Mouse (Mus musculus) frontal cortex, postnatal 25 days (tissue): ENCODE results near the gene 6820408C15Rik.

ENCODE experiments used
- DNase-seq, 2 experiments: peaks; one replicate each; pipeline ENCODE4 v3.0.0; 2022; ENCODE audit warnings: low spot score in 2 of 2

6820408C15Rik gene

DNA sequence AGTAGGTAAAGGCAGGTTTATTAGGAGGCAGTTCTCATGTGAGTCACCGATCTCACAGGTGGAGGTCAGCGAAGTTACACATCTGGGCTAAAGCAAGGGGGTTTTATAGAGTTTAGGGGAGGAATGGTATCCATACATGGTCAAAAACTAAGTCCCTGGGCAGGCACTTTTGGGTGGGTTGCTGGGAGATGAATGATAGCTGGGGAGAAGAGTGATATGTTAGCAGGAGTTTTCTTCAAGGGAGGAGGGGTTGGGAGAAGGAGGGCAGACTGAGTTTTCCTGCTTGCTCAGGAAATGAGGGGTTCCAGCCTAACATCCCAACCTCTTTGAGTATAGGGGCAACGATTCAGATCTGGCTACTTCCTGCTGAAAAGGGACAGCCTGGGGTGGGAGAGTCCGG is at the start of gene 6820408C15Rik:
6820408C15Rik (plus strand) TSS at position 301 of the 400 bp plus-strand sequence.
- DNase-seq: no peak

DNA sequence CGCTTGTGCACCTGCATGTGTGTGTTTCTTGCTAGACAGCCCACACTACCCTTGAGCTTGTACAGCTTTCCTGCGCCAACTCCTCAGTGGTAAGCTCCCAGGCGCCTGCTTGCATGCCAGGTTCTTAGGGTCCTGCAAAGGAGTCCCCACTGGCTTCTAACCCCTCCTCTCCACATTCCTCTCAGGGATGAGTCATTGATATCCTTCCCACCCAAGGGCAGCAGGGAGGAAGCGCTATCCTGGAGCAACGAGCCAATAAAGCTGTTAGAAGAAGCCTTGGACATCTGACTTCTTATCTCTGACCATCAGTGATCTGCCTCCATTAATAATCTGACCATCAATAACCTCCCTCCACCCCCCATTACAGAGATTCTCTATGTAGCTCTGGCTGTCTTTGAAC is 47.5 kb upstream of the 6820408C15Rik start:
- DNase-seq: no peak

DNA sequence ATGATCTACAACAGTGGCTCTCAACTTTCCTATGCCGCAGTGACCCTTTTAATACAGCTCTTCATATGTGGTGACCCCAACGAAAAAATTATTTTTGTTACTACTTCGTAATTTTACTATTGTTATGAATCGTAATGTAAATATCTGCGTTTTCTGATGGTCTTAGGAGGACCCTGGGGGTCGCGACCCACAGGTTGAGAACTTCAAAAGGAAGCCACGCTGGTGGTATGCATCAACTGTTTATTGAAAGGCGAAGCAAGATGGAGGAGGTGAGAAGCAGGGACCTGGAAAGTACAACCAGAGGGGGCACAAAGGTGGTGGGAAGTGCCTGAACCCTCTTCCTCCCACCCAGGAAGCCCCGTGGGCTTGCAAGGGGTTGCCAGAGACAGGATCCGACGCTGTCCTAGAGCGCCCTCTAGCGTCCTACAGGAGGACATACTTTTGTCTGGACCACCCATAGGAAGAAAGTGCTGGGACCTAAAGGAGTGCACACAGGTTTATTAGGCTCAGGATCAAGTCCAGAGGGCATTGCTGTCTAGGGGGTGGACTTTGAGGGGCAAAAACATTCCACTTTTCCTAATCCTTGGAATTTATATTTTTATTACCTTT is 46.8 kb upstream of the 6820408C15Rik start:
- no peak for DNase-seq

DNA sequence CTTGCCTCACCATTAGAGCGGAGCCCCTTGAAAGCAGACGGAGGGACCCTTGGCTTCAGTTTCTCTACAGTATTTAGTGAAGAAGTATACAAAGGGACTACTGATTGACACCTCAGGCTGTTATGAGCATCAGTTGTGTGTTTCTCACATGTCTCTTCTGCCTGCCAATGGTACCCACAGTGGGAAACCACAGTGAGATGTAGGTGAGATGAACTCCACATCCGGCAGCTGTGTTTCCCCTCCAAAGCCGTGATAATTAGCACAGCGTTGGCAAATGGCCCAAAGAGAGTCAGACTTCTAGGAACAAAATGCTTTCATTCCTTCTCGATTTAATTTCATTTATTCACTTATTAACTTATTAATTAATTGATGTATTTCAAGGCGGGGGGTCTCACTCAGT is 43.3 kb upstream of the 6820408C15Rik start:
- no peak for DNase-seq

DNA sequence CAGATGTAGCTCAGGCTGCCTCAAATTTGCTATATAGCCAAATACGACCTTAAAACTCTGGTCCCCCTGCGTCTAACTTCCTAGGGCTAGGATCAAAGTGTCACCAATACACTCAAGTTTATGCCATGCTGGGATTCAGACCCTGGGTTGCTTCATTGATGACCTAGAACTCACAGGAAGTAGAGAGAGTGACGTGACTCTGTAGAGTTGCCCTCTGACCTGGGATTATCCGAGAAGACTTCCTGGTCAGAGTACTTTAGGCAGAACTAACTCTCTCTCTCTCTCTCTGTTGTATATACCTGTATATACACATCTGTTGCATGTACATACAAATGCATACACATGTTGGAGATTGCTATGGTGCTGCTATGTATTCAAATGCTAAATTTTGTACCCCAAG is 42.7 kb upstream of the 6820408C15Rik start:
- no peak for DNase-seq

DNA sequence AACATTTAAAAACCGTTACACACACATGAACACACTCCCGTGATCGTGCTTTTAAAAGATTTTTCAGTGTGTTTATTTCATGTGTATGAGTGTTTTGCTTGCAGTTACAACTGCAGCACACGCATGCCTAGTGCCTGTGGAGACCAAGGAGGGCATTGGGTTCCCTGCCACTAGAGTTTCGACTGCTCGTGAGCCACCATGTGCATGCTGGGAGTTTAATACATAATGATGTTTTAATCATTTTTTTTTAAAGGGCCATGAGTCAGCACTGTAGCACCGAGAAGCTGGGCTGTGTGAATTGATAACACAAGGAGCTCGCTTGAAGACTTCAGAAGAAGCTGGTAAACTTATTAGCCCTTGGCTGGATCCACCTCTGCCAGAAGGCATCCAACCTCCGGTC is 41.8 kb upstream of the 6820408C15Rik start:
- no peak for DNase-seq

DNA sequence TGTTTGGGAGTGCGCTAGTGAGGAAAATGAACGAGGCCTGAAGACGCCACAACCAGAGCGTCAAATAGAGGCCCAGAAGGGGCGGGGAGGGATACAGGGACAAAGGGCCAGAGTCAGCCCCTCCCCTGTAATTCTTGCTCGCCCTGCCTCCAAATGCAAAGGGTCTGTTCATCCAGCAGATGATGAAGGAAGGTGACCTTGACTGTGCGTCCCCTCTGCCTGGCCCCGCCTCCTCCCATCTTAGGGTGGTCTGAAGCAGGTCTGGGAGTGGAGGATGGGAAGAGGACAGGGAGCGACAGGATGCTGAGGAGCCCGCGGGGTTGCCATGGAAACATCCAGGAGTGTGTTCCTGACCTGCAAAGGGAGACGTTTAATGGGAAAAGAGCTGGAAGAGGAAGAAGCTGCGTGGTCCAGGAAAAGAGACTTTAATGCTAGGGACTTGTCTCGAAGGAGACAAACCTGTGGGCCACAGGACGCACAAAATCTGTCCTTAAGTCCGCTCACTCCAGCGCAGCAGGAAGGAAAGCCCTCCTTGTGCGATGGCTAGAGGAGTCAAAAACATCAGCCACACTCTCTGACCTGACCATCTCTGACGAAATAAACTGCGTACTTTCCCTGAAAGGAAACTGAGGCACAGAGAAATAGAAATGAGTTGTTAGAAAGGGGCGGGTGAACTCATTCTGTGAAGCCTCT is 39.6 kb upstream of the 6820408C15Rik start:
- no peak for DNase-seq

DNA sequence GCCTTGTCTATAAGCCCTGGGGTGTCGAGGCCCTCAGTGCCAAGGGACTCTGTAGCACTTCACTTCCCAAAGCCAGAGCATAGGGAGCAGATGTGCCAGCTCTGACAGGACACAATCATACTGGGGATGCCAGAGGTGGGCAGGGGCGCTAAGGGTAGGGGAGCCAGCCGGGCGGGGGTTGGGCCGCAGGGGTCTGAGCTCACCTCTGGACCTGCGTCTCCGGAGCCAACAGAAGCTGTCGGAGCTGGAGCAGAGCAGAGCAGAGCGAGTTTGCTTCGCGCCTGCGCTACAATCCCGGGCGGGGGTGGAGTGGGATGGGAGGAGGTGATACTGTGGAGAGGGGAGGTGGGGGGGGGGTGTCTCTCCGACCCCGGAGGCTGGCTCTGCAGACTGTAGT is 39.0 kb upstream of the 6820408C15Rik start, which contains the start of gene Nrsn2:
Nrsn2 (minus strand) TSS at position 294 of the 397 bp plus-strand sequence.
- no peak for DNase-seq

DNA sequence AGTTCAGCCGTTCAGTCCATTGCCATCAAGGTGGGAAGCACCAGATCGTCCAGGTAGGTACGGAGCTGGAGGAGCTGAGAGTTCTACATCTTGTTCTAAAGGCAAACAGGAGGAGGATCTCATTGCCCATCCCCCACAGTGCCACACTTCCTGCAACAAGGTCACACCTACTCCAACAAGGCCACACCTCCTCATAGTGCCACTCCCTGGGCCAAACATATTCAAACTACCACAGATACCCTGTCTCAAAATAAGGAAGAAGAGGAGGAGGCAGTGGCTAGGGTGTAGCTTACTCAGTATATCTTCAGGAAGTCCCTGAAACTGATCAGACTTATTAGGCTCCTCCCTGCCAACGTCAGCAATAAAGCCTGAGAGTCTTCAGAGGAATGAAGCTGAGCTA is 31.2 kb upstream of the 6820408C15Rik start:
- no peak for DNase-seq

DNA sequence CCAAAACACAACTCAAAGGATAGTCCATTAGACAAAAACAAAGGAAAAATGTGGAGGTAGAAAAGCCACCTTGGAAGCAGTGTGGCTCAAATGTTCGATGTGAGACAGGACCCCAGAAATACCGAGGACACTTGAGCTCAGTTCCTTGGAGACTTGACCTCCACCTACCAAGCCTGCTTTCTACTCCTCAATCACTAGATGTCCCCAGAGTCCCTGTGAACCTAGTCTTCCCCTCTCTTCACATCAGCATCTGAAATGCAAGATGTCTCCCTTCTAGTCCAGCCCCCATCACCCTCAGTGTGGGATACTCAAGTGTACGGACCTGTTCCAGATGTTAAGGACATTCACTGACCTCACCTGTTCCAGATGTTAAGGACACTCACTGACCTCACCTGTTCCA is 22.6 kb upstream of the 6820408C15Rik start:
- no peak for DNase-seq

DNA sequence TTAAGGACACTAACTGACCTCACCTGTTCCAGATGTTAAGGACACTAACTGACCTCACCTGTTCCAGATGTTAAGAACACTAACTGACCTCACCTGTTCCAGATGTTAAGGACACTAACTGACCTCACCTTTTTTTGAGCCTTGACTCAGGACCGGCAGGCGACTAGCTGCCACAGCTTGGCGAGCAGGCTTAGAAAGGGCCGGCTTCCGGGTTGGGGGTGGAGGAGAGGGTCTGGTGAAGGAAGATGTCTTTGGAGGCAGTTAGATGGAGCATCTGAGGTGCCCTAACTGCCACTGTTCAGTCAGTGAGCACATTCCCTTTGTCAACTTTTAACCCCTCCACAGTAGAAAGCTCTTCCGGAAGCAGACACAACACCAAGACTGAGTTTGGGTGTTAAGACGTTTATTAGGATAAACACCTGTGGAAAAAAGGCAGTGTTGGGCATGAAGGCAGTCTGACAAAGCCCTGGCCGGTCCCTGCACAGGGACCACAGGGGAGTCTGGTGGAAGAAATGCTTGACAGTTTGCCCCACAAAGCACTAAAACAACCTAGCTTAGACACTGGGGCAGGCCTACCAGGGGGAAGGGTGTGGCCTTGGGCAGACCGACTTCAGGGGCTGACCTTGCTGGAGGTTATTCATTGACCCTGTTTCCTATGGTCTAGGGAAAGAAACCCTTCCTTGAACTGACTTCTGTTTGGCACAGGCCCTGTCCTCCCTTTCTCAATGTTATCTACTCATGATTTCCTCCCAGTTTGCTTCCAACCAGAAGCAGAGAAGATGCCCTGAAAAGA is 22.0 kb upstream of the 6820408C15Rik start:
- no peak for DNase-seq

DNA sequence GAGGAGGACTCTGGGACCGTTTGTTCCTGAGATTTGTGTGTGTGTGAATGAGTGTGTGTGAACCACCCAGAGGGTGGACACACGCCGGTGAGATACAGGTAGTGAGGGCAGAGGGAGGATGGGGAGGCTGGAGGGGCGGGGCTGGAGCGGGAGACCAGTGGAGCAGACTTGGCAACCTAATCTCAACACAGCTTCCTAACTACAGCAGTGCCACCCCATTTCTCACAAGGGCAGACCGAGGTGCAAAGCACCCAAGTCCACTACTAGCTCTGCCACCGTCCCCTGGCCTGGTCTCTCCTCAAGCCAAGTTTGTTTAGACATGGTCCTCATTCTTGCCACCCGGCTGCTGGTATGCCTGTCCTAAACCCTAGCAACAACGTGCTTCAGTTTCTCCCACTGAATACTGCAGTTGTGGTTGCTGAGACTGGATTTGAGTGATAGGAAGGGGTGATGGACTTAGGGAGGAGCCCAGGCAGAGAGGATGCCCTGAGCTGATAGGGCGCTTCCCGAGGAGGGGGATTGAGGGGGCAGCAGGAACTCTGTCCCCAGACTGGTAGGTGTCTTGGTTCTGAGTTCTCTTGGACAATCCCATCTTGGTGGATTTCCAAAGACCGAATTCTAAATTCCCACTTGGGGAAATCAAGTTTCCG is 20.0 kb upstream of the 6820408C15Rik start:
- no peak for DNase-seq

DNA sequence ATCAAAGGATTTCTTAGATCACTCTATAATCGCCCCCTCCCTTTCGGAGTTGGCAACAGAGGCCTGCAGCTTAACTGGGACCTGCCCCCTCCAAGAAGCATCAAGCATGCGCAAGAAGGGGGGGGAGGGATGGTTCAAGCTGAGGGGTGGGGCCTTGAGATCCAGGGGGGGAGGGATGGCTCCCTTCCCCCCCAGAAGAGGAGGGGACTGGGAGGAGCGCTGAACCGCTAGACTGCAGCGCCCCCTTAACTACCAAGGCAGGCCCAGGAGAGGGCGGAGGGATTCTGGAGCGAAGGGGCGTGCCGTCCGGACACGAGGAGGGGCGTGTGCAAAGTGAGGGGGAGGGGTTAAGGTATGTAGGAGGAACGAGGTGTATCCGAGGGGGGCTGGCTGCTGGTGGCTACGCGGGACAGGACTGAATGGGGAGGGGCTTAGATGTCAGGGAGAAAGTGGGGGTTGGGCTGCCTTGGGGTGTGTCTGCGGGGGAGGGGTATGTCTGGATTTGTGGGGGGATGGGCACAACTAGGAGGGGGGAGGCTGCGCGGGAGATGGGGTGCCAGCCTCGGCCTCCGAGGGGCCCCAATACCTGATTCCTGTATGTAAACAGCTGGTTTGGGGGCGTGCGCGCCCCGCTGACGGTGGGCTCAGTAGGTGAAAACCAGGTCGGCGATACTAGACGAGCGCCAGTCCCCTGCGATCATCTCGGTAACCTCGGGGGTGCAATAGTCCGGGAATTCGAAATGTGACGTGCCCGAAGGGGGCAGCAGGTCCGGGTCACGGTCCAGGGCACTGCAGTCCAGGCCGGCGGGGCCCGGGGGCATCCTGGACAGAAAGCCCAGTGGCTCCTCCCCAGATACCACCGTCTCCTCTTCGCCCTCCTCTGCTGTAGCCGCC is 19.0 kb upstream of the 6820408C15Rik start:
- DNase-seq: peak; percentile 52 to 76

DNA sequence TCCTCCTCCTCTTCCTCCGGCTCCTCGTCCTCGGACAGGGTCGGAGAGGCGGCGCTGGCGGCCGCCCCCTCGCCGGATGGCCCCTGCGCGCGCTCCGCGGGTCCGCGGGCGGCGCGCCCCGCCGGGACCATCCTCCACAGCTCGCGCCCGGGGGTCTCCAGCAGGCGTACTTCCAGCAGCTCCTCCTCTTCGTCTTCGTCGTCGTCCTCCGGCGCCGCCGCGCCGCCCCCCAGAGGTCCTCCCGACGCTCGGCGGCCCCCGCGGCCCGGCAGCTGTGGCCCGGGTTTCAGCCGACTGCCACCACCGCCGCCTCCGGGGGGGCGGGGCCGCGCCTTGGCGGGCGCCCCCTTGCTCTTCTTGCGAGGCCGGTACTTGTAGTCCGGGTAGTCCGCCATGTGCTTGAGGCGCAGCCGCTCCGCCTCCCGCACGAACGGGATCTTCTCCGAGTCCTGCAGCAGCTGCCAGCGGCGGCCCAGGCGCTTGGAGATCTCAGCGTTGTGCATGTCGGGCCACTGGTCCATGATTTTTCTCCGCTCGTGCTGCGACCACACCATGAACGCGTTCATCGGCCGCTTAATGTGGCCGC is 18.3 kb upstream of the 6820408C15Rik start:
- DNase-seq: peak; percentile 70 to 74

DNA sequence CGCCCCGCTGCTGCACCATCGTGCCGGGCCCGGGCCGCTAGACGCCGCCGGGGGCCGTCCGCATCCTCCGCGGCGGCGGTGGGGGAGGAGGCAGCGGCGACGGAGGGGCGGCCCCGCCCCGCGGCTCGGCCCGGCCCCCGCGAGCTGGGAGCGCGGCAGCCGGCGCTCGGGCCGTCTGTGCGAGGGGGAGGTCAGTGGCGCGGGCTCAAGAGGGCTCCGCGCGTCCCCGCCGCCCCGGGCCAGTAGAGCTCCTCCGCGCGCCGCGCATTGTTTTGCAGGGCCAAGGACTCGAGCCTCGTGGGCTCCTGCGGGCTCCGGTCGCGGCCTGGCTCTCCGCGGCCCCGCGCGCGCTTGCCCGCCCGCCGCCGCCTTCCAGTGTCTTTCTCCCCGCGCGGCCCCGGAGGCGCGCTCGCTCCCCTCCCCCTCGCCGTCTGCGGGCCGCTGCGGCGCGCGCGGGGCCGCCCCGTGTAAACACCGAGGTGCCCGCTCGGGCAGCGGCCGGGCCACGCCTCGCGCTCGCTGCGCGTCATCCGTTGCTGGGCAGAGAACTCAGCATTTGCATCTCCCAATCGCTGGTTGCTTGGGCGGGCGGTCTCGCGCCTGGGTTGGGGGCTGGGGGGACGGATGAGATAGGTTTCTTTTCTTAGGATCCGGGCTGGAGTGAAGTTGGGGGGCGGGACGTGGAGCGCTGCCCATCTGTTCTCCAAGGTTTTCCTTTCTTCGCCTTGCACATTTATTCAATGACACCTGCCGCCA is 17.5 kb upstream of the 6820408C15Rik start, which contains the start of gene Sox12:
Sox12 (minus strand) TSS at position 384 of the 756 bp plus-strand sequence.
- DNase-seq: peak; percentile 94 to 97

DNA sequence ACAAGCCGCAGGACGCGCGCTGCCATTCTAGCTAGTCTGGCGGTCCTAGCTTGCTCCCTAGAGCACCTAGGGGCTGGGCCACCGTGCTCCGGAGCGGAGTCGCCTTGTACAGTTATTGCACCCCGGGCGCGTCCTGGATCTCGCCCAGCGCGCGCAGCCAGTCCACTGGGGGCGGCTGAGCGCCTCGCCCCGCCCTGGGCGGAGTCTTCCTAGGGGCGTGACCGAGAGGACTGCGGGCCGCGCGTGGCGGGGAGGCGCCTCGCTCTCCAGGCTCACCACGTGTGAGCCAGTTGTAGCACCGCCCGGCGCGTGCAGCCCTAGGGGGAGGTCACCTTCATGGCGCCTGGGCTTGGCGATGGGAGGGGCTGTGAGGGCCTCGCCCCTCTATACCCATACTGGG is 16.7 kb upstream of the 6820408C15Rik start:
- DNase-seq: peak; percentile 72 to 81

DNA sequence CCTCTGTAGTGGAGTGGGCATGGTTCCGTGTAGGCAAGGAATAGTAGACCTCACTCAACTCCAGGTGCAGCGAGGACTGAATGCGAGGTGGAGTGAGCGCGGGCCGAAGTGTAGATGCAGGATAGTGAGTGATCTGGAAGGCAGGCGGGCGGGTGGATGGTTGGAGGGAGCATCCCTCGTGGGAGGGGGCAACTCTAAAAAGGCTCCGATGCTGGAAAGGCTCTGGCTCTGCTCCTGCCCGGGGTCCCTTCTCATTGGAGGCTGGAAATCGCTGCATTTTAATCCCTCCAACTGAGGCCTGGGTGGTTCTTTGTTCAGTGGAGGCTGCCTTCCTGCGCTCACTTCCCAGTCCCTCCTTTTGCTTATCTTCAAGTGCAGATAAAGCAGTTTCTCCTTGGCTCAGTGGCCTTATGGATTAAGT is 16.3 kb upstream of the 6820408C15Rik start:
- DNase-seq: no peak

DNA sequence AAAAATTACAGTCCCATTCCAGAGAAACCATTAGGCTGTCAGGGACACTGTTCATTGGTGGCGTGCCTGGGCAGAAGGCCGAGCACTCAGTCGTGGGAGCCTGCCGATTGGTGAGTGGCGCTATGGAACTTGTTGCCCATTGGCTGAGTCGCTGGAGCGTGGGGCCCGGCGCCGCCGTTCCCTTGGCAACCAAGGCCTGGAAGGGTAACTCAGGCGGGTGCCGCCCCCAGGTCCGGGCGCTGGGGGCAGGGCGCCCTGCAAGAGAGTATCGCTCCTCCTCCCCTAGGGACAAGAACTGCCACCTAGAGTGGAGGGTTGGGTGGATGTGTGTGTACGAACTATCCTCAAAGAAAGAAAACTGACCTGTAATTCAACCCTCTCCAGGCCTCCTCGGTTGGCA is 9.3 kb upstream of the 6820408C15Rik start:
- DNase-seq: peak; percentile 89 to 95

DNA sequence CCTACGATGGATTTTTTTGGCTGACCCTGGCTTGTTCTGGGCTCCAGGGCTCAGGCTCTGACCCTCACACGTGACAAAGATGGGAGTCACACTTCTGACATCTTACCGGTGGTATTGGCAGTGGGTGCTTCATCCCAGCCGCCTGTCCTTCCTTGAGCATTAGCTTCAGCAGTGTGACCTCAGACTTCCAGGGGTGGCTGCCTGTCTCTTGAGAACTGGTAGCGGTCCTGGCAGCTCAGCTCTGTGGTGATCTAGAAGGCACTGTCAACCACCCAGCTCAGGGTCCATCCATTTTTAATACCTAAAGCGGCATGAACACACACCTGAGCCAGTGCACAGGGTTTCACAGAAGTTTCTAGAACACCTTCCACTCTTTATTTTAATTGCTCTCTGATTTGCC is 5.6 kb upstream of the 6820408C15Rik start:
- DNase-seq: no peak

DNA sequence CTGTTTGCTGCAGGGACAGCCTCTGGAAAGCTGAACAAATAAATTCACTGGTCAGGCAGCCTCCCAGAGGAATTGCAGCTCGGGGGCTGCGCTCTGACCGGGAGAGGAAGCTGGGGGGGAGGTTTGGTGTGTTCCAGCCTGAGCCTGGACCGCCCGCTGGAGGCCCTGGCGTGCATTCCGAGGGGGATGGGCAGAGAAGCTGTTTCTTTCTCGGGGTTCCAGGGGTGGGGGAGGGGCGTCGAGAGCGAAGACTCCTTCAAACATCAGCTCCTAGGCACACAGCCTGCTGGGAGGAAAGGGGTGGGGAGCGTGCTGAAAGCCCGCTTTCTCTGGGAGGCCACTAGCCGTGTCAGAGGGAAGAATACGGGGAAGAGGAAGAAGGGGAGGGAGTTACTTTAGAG is 4.4 kb upstream of the 6820408C15Rik start:
- peak in 1 of 2 experiments; percentile 52 for DNase-seq
